Mouse (Mus musculus) activated CD4-positive, CD25-positive, alpha-beta regulatory T cell, adult 9 weeks (primary cell): ENCODE results near the gene Fam214b. TPM values are rescaled to one million over a fixed set of nuclear protein-coding genes. Genes with fewer than 3 reads are reported as not detected.

ENCODE experiments used
- polyA plus RNA-seq: library from polyadenylated mRNA; unstranded; fragments of 100-300 nt; shearing (Covaris generic); gene quantifications from one replicate; pipeline ENCODE4 v1.2.1, GENCODE M21; 2017

Gene Fam214b
- polyA plus RNA-seq = 12.3 TPM

DNA sequence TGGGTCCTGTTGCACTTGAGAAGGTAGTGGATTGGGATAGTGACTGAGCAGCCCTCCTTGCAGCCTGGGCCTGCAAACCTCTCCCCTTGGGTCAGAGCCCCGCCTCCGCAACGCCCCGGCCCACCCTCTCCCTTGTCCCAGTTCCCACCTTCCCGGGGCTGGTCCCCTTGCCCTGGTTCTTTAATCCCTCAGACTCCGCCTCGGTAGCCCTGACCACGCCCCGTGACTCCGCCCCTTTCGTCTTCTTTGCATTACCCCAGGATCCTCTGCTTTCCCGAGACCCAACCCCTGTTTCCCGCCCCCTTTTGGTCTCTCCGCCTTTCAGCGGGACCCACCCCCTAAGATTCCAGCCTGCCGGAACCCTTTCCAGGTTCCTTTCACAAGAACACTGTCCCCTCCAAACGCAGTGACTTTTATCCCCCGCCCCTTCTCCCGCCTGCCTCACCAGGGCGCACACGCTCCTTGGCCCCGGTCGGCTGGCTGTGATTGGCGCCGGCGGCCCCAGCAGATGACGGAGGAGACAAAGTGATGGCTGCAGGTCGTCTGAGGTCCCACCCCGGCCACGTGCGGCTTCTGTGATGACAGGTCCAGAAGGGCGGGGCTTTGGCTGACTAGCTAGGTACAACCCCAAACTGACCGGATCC, at the start of gene Fam214b:
Fam214b (minus strand) TSS at position 562 of the 644 bp plus-strand sequence.

DNA sequence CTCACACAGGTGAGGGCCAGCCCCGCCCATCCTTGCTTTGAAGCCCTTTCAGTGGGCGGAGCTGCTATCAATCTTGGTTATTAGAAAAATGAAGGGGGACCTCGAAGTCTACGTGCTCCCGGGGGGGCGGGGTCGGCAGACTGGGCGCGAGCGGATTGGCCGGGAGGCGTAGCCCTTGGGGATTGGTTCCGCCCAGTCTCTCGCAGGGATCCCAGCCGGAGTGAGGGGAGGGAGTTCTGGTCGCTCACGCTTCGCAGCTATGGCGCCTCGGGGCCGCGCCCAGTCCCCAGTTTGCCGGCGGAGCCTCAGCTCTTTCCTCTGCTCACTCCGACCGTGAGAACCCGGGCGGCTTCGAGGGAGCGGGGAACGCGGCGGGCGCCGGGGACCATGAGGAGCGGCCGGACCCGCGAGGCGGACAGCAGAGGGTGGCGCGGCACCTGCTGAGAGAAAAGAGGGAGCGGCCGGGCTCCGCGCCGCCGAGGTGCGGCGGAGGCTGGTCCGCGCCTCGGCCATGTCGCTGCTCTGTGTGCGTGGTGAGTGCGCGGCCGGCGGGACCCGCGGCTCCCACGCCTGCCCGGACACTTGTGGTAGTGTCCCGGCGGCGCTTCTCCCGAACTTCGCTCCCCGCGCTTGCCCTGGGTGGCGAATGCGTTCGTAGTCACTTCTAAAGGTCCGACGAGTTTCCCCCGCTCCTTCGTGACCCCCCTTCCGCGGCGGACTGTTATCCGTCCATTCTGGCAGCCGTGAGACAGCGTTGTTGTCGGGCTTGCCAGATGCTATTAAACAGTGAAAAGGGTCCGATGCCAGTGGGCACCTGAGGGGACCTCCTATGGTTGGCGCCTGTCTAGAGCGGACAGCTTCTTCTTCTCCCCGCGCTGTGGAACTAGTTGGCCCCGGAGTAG, 13.0 kb upstream of the Fam214b start, which contains the start of gene Unc13b:
Unc13b (plus strand) TSS at position 201 of the 902 bp plus-strand sequence.

DNA sequence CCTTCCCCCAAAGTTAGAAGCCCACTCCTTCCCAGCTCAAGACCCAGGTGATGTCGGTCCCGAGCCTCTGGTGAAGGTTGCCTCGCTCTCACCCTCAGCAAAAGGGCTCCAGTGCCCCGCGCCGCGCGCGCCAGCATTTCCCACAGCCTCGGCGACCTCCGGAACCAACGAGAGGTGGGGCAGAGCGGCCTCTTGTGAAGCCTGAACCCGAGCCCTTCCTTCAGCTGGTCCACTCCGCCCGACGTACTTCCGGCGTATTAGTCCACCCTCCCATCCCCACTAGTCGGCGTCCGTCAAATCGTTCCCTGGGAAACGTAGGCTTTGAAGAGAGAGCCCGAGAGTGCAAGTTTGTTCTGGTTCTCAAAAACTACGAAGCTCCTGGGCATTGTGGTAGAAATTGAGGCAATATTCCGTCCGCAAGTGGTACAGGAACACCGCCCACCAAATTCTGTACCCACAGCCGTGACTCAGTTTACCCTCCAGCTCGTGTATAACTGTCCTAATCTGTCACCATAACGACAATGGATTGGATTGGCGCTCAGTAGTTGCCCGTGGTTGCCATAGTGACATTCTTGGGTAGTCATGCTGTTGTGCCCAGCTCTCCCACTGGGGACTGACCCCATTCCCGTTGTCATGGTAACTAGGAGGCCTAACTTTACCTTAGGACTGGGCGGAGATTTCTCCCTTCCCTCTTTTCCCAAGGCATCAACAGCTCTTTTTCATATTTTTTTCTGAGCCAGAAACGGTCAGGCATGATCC, 14.6 kb downstream of the Fam214b start, which contains the start of gene Stoml2:
Stoml2 (minus strand) TSS at position 474 of the 759 bp plus-strand sequence.

DNA sequence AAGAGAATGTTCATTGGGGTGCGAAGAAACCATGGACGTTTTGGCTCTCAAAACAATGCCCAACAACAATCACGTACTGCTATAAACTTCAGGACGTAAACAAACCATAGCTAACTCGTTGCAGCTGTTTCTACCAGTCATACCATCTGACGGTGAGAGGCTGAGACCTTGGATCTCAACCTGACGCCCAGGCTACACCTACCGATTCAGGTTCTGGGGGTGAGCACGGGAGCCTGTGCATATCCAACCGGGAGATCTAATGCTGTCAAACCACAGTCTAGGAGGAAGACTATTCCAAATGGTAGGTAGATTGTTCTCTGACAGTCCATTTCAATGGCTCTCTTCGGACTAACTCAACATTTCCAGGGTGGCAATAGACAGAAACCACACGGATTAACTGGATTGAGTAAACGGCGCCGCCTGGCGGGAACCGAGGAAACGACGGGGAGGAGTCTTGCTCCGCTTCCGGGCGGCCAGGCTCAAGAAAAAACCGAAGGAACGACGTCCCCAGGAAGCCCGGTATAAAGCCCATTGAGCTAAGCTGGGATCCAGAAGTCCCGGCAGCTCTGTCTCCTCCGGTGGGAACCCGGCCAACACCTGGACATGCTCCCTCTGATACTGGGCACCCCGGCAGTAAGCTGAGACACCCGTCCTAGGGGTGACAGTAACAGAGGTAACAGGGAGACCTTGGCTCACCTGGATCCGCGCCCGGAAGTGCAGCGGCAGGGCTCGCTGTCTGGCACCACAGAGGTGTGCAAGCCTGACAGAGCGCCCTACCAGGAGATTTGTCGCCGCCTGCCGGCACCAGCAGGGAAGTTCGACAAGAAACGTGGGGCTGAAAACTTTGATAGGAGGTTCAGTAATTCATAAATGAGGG, 20.7 kb downstream of the Fam214b start, which contains the start of gene Pigo:
Pigo (minus strand) TSS at position 736 of the 877 bp plus-strand sequence.

DNA sequence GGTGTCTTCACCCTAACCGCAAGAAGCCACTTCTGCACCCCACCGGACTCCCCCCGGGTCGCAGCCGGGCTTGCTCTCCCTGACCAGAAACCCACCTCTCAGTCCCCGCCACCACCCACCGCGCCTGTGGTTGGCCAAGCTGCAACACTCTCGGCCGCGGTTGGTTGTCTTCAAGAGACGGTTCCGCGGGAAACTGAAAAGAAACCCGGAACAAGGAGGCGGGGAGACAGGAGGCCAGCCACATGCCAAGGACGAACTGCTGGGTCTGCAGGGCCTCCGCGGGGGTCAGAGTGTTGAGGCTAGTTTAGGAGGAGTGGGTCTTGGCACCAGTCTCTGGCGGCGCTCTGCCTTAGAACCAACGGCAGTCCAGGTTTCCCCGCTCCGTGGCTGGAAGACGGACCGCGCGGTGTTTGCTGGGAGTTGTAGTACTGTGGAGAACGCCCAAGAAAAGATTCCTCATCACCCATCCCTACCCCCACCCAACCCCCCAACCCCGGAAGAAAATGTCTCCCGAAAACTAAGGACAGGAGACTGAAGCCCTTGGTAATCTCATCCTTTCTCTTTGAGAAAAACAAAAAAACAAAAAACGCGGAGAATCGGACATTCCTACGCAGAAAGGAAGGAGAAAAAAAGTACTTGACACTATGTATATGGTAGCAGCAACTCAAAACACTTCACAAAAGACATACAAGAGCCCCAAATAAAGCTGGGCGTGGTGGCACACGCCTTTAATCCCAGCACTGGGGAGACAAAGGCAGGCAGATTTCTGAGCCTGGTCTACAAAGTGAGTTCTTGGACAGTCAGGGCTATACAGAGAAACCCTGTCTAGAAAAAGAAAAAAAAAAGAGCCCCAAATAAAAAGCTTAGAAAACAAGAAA, 35.6 kb downstream of the Fam214b start, which contains the start of gene Fancg:
Fancg (minus strand) TSS at position 346 of the 878 bp plus-strand sequence.

DNA sequence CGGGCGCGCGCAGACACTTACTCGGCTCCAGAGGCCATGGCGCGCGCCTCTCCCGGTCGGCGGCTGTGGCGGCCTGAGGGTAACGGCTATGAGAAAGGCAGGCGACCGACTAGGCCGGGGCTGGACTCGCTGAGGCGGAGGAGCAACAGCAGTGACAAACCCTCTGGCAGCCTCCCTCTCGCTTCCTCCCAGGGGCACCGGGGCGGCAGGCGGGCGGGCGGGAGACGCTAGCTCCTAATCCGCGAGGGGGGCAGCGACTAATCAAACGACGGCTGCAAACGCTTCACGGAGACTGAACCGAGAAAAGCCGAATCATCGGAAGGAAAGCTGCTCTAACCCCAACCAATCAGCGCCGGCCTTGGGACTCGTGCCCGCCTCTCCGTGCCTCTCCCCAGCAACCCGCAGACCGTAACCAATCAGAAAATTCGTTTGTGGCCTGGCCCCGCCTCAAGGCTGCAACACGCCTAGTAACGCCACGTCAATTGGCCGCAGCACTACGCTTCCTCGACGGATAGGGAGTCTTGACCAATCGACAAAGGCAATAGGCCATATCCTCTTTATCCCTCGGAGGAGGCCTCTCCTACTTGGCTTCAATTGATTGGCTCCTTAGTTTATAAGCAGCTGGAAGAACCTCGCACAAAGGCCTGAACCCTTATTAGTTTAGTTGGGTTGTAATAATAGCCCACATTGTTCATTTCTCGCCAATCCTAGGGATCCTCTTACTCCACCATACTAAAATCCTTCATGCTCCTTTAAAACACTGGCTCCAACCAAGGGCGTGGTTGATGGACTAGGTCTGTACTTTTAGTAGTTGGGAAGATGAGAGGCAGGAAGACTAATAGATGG, 45.7 kb downstream of the Fam214b start, which contains the start of gene Vcp:
Vcp (minus strand) TSS at position 367 of the 846 bp plus-strand sequence.

Other genes starting within 250 kb of the Fam214b start
- gene Fam205a1, start 192.3 kb downstream of the Fam214b start, polyA plus RNA-seq = not detected
- gene Gm12394, start 189.4 kb downstream of the Fam214b start, polyA plus RNA-seq = not detected
- not detected for gene Fam205c, start 172.0 kb downstream of the Fam214b start, polyA plus RNA-seq
- 0.31 TPM for gene Phf24, start 129.6 kb downstream of the Fam214b start, polyA plus RNA-seq
- gene Dnajb5, start 96.4 kb downstream of the Fam214b start, polyA plus RNA-seq = 12.5 TPM
- gene 1700022I11Rik, start 76.6 kb downstream of the Fam214b start, polyA plus RNA-seq = not detected
- 436 TPM for gene Vcp, start 45.7 kb downstream of the Fam214b start, polyA plus RNA-seq
- gene Fancg, start 35.7 kb downstream of the Fam214b start, polyA plus RNA-seq = 34.4 TPM
- 45.9 TPM for gene Pigo, start 20.4 kb downstream of the Fam214b start, polyA plus RNA-seq
- 171 TPM for gene Stoml2, start 14.5 kb downstream of the Fam214b start, polyA plus RNA-seq
- gene Unc13b, start 12.7 kb upstream of the Fam214b start, polyA plus RNA-seq = 0.48 TPM
- 0.07 TPM for gene Atp8b5, start 220.9 kb upstream of the Fam214b start, polyA plus RNA-seq